Mouse (Mus musculus) lung, postnatal 36 days (tissue): Measurements from ENCODE around the gene Lrp6.

Experiments
- DNase-seq: peaks from one replicate; pipeline ENCODE4 v3.0.0; 2022; ENCODE audit warnings: mixed read lengths

The Lrp6 gene

GRCm38 (mm10) chr6:134431583-134431982 is 135.2 kb downstream of the Lrp6 start:
- no peak for DNase-seq

GRCm38 (mm10) chr6:134430161-134430799 is 136.5 kb downstream of the Lrp6 start:
- peak; percentile 46 for DNase-seq

- DNase-seq = no peak
Measured at GRCm38 (mm10) chr6:134428455-134428854, 138.3 kb downstream of the Lrp6 start.

GRCm38 (mm10) chr6:134427165-134427564 is 139.6 kb downstream of the Lrp6 start:
- DNase-seq = no peak

GRCm38 (mm10) chr6:134425216-134425717 is 141.5 kb downstream of the Lrp6 start:
- DNase-seq = peak; percentile 88

GRCm38 (mm10) chr6:134421921-134422320 is 144.8 kb downstream of the Lrp6 start:
- DNase-seq = no peak

- DNase-seq = no peak
Measured at GRCm38 (mm10) chr6:134420375-134420774, 146.4 kb downstream of the Lrp6 start.

GRCm38 (mm10) chr6:134417886-134418285 is 148.9 kb downstream of the Lrp6 start:
- no peak for DNase-seq

GRCm38 (mm10) chr6:134416556-134417105 is 150.1 kb downstream of the Lrp6 start:
- DNase-seq = no peak

- no peak for DNase-seq
Measured at GRCm38 (mm10) chr6:134414532-134414883, 152.3 kb downstream of the Lrp6 start.

- DNase-seq = peak; percentile 68
Measured at GRCm38 (mm10) chr6:134413706-134414531, 152.8 kb downstream of the Lrp6 start.

- no peak for DNase-seq
Measured at GRCm38 (mm10) chr6:134407226-134407625, 159.5 kb downstream of the Lrp6 start.

GRCm38 (mm10) chr6:134403684-134404070 is 163.1 kb downstream of the Lrp6 start:
- peak; percentile 38 for DNase-seq

- peak; percentile 78 for DNase-seq
Measured at GRCm38 (mm10) chr6:134402914-134403683, 163.7 kb downstream of the Lrp6 start.
